ENCODE assay signal across 21 mouse cellular contexts in genomic region chr6:137437486-137437885, GRCm38 (mm10).
DNase-seq lines count a peak whose midpoint lies in the region; ATAC-seq and TF ChIP-seq lines count a peak whose summit lies in the region.
"Had no signal": no experiment of that assay in that cellular context is flagged by ENCODE, and none has a peak within 500 bp of the region (broad histone marks: within the 10 kb centered on the region; RNA-seq: fewer than 3 reads in every experiment).

No protein-coding gene starts in this region.

- TF ChIP-seq RAD21 in CH12.LX (IDR thresholded peaks at IDR 0.05; ENCODE audit: low read depth, low read length): no peak

- no peak overlapping the region for H3K9ac ChIP-seq in kidney, postnatal 0 days (ENCODE audit: low read depth, low read length)
- no peak overlapping the region for H3K9ac ChIP-seq in CH12.LX (ENCODE audit: insufficient read depth, low read depth)
- no peak overlapping the region for H3K9ac ChIP-seq in hindbrain, embryonic 13.5 days
- H3K9ac ChIP-seq: embryonic facial prominence, embryonic 13.5 days; limb, embryonic 12.5 days; liver, embryonic 13.5 days; lung, embryonic 14.5 days; stomach, embryonic 15.5 days had no signal

- dilution Hi-C loops in CH12.LX (cut with MboI; ENCODE audit: extremely low pct_ligation_motif_present, extremely low pct_unique_long_range_greater_than_20kb, low sequenced_read_pairs): no loop called here

- peak overlapping the region; percentile 10; the same call in 1 of the 2 replicates for H3K4me2 ChIP-seq in kidney, postnatal 0 days (ENCODE audit: low read length)
- H3K4me2 ChIP-seq in CH12.LX (ENCODE audit: insufficient read depth, low read depth, poor library complexity, severe bottlenecking): peak overlapping the region; percentile 55
- H3K4me2 ChIP-seq in hindbrain, embryonic 13.5 days: 0 out of 2 replicates have a peak overlapping the region, but pooled peaks have one; percentile 3
- H3K4me2 ChIP-seq: embryonic facial prominence, embryonic 13.5 days; limb, embryonic 12.5 days; liver, embryonic 13.5 days; lung, embryonic 14.5 days; stomach, embryonic 15.5 days had no signal

- no peak overlapping the region for H3K27ac ChIP-seq in kidney, postnatal 0 days
- no peak overlapping the region for H3K27ac ChIP-seq in CH12.LX (ENCODE audit: insufficient read depth, low read depth)
- H3K27ac ChIP-seq in hindbrain, embryonic 13.5 days: 0 out of 2 replicates have a peak overlapping the region, but pooled peaks have one; percentile 18
- H3K27ac ChIP-seq: embryonic facial prominence, embryonic 13.5 days; limb, embryonic 12.5 days; liver, embryonic 13.5 days; stomach, embryonic 15.5 days had no signal

- peak; percentile 25; the same call in 1 of the 2 replicates for ATAC-seq in kidney, postnatal 0 days (replicated peaks; ENCODE audit: low FRiP score, low read depth)
- peak; percentile 28 for ATAC-seq in hindbrain, embryonic 13.5 days (ENCODE audit: low FRiP score)
- ATAC-seq: intestine, postnatal 0 days; Patski had no signal

- 45% methylated on average over 4 of the region's 4 CpGs for WGBS in kidney, postnatal 0 days
- 43% methylated on average over 4 of the region's 4 CpGs for WGBS in hindbrain, embryonic 13.5 days

- no peaks in the 10 kb centered on the region for H3K79me2 ChIP-seq in CH12.LX (replicated peaks; ENCODE audit: control insufficient read depth, extremely low read depth, insufficient read depth, poor library complexity, severe bottlenecking)

- H3K4me3 ChIP-seq in kidney, postnatal 0 days (replicated peaks; ENCODE audit: low read depth, low read length): no peak overlapping the region
- H3K4me3 ChIP-seq in CH12.LX (replicated peaks in 1 of 3; ENCODE audit: low read depth in 2 of 3, low read length in 2 of 3, poor library complexity in 1 of 3): no peak overlapping the region
- H3K4me3 ChIP-seq in hindbrain, embryonic 13.5 days: no peak overlapping the region
- H3K4me3 ChIP-seq: embryonic facial prominence, embryonic 13.5 days; limb, embryonic 12.5 days; liver, embryonic 13.5 days; stomach, embryonic 15.5 days had no signal

- H3K27me3 ChIP-seq in kidney, postnatal 0 days (ENCODE audit: insufficient read depth, low read length): no peaks in the 10 kb centered on the region
- no peaks in the 10 kb centered on the region for H3K27me3 ChIP-seq in CH12.LX (replicated peaks)
- peaks cover 24% of the 10 kb centered on the region for H3K27me3 ChIP-seq in hindbrain, embryonic 13.5 days
- H3K27me3 ChIP-seq: embryonic facial prominence, embryonic 13.5 days; limb, embryonic 12.5 days; liver, embryonic 13.5 days; Patski; stomach, embryonic 15.5 days had no signal

- no peak for TF ChIP-seq POLR2A in CH12.LX (IDR thresholded peaks at IDR 0.05; ENCODE audit: low read depth, low read length)

- no peaks in the 10 kb centered on the region for H3K36me3 ChIP-seq in kidney, postnatal 0 days (ENCODE audit: insufficient read depth, low read length)
- H3K36me3 ChIP-seq in CH12.LX (replicated peaks in 1 of 2; ENCODE audit: control insufficient read depth in 1 of 2, insufficient read depth in 1 of 2, low read length in 1 of 2): no peaks in the 10 kb centered on the region
- H3K36me3 ChIP-seq in hindbrain, embryonic 13.5 days: peaks cover 2% of the 10 kb centered on the region
- H3K36me3 ChIP-seq: embryonic facial prominence, embryonic 13.5 days; limb, embryonic 12.5 days; liver, embryonic 13.5 days; stomach, embryonic 15.5 days had no signal

- in situ Hi-C loops in CH12.LX (cut with MboI; ENCODE audit: low pct_ligation_motif_present, low pct_unique_long_range_greater_than_20kb, low sequenced_read_pairs): no loop called here

- peak; percentile 3 for DNase-seq in embryo, embryonic 10.5 days (ENCODE audit: low spot score)
- DNase-seq in embryo, embryonic 10 days (ENCODE audit: low spot score): no peak
- no peak for DNase-seq in kidney, postnatal 0 days (ENCODE audit: low spot score)
- no peak for DNase-seq in kidney, postnatal 36 days
- DNase-seq in CH12.LX (ENCODE audit: extremely low read depth): no peak
- no peak for DNase-seq in lung, postnatal 10 days
- no peak for DNase-seq in lung, postnatal 36 days
- DNase-seq: adrenal gland, adult 8-10 months; cerebellum, adult 9-10 months; gastrocnemius, postnatal 14 days; heart, adult 18-20 months; heart, postnatal 4 days; liver, embryonic 13.5 days; lung, embryonic 14.5 days; thymus, adult 18-20 months had no signal

- H3K4me1 ChIP-seq in kidney, postnatal 0 days (replicated peaks; ENCODE audit: insufficient read depth, low read length): no peaks in the 10 kb centered on the region
- no peaks in the 10 kb centered on the region; a peak in 1 of 4 replicates for H3K4me1 ChIP-seq in CH12.LX (ENCODE audit: control insufficient read depth in 1 of 2, insufficient read depth in 2 of 2)
- peaks cover 32% of the 10 kb centered on the region for H3K4me1 ChIP-seq in hindbrain, embryonic 13.5 days (replicated peaks)
- H3K4me1 ChIP-seq: liver, embryonic 13.5 days; stomach, embryonic 15.5 days had no signal

- TF ChIP-seq EP300 in CH12.LX (IDR thresholded peaks at IDR 0.05; ENCODE audit: low read length): no peak

- no peaks in the 10 kb centered on the region for H3K9me3 ChIP-seq in kidney, postnatal 0 days (replicated peaks; ENCODE audit: low read length)
- no peaks in the 10 kb centered on the region for H3K9me3 ChIP-seq in CH12.LX (replicated peaks; ENCODE audit: low read length)
- no peaks in the 10 kb centered on the region for H3K9me3 ChIP-seq in hindbrain, embryonic 13.5 days
- H3K9me3 ChIP-seq: embryonic facial prominence, embryonic 13.5 days; limb, embryonic 12.5 days; liver, embryonic 13.5 days; stomach, embryonic 15.5 days had no signal

- no peak for TF ChIP-seq CTCF in kidney, postnatal 0 days (IDR thresholded peaks at IDR 0.05; ENCODE audit: low read depth)
- no peak for TF ChIP-seq CTCF in CH12.LX (conservative IDR thresholded peaks at IDR 0.05 in 1 of 2, IDR thresholded peaks at IDR 0.05 in 1 of 2; ENCODE audit: low read depth in 2 of 2, low read length in 2 of 2)

TF ChIP-seq in CH12.LX, 34 proteins besides CTCF, POLR2A, EP300 and RAD21:
- TF ChIP-seq IRF4 (IDR thresholded peaks at IDR 0.05; ENCODE audit: low read depth, low read length): no peak
- TF ChIP-seq ZKSCAN1 (IDR thresholded peaks at IDR 0.05; ENCODE audit: borderline replicate concordance, low read depth, low read length): no peak
- TF ChIP-seq KAT2A (IDR thresholded peaks at IDR 0.05; ENCODE audit: insufficient replicate concordance, low read length): no peak
- no peak for TF ChIP-seq ZNF384 (IDR thresholded peaks at IDR 0.05; ENCODE audit: low read depth, low read length)
- no peak for TF ChIP-seq MEF2A (IDR thresholded peaks at IDR 0.05; ENCODE audit: borderline replicate concordance, low read depth, low read length)
- TF ChIP-seq ETS1 (conservative IDR thresholded peaks at IDR 0.05; ENCODE audit: low read depth, low read length): no peak
- TF ChIP-seq USF1 (IDR thresholded peaks at IDR 0.05; ENCODE audit: low read depth, low read length): no peak
- no peak for TF ChIP-seq NRF1 (IDR thresholded peaks at IDR 0.05; ENCODE audit: low read depth, low read length)
- no peak for TF ChIP-seq NELFE (IDR thresholded peaks at IDR 0.05; ENCODE audit: low read depth, low read length)
- TF ChIP-seq PAX5 (IDR thresholded peaks at IDR 0.05; ENCODE audit: low read length): no peak
- TF ChIP-seq CHD1 (IDR thresholded peaks at IDR 0.05; ENCODE audit: low read depth, low read length): no peak
- TF ChIP-seq E2F4 (IDR thresholded peaks at IDR 0.05; ENCODE audit: insufficient replicate concordance, low read depth, low read length): no peak
- TF ChIP-seq MAZ (IDR thresholded peaks at IDR 0.05; ENCODE audit: low read depth, low read length): no peak
- TF ChIP-seq TBP (conservative IDR thresholded peaks at IDR 0.05; ENCODE audit: low read depth, low read length): no peak
- TF ChIP-seq HCFC1 (IDR thresholded peaks at IDR 0.05; ENCODE audit: low read depth, low read length): no peak
- no peak for TF ChIP-seq JUND (conservative IDR thresholded peaks at IDR 0.05; ENCODE audit: low read depth, low read length)
- TF ChIP-seq TCF12 (IDR thresholded peaks at IDR 0.05; ENCODE audit: low read depth, low read length): no peak

Comparison
In these comparisons a context has a peak if more than half of its experiments do, and no peak if none do; other contexts are left out.
1. H3K4me2 ChIP-seq: peak in every context shown above with its lines; median percentile 55 in CH12.LX; 10 in kidney, postnatal 0 days; 3 in hindbrain, embryonic 13.5 days.